Mouse (Mus musculus): ENCODE results near the gene Ubqlnl.

GRCm38 (mm10) chr7:104104757-104104972, 45.7 kb downstream of the Ubqlnl start, which contains the start of gene Olfr646:
- TF ChIP-seq GATA1 (IDR thresholded peaks at IDR 0.05; ENCODE audit: low read length) (no peak), TAL1 (IDR thresholded peaks at IDR 0.05; ENCODE audit: low read length) (no peak)
